Mouse (Mus musculus): ENCODE results near the gene Tsks. TPM values are rescaled to one million over a fixed set of nuclear protein-coding genes. Genes with fewer than 3 reads are reported as not detected.

Tsks gene
- polyA plus RNA-seq, 1 experiment from 2014 or later, result 0.07 TPM

GRCm38 (mm10) chr7:44928570-44928969 is 14.4 kb upstream of the Tsks start:
- peak overlapping the region; percentile 97 for H3K4me3 ChIP-seq (ENCODE audit: low read depth, low read length)
- no peak overlapping the region for H3K27ac ChIP-seq (ENCODE audit: low read depth, low read length)
- 0% methylated on average over 1 of the region's 1 CpGs for WGBS
- peaks cover 13% of the 10 kb centered on the region for H3K4me1 ChIP-seq (ENCODE audit: control insufficient read depth, insufficient read depth, low read length)
- DNase-seq (ENCODE audit: low spot score, missing footprints) (no peak), ATAC-seq (ENCODE audit: low FRiP score) (no peak)
- H3K9me3 ChIP-seq (ENCODE audit: control insufficient read depth, low read length), result no peaks in the 10 kb centered on the region
- peak overlapping the region; percentile 60 for H3K4me2 ChIP-seq
- peak overlapping the region; percentile 93 for H3K9ac ChIP-seq (ENCODE audit: low read length)
- H3K27me3 ChIP-seq (ENCODE audit: control insufficient read depth, insufficient read depth, low read length), result no peaks in the 10 kb centered on the region
- H3K36me3 ChIP-seq (ENCODE audit: control insufficient read depth, insufficient read depth, low read length), result 0 out of 2 replicates have a peak, but pooled peaks cover 3% of the 10 kb centered on the region

- no peaks in the 10 kb centered on the region for H3K36me3 ChIP-seq (ENCODE audit: control insufficient read depth, insufficient read depth, low read length)
- DNase-seq (ENCODE audit: low spot score, missing footprints) (peak; percentile 99), ATAC-seq (ENCODE audit: low FRiP score) (peak; percentile 100)
- peak within 1 kb of the TSS; percentile 60 for H3K4me2 ChIP-seq
- peaks cover 13% of the 10 kb centered on the region for H3K4me1 ChIP-seq (ENCODE audit: control insufficient read depth, insufficient read depth, low read length)
- no peaks in the 10 kb centered on the region for H3K27me3 ChIP-seq (ENCODE audit: control insufficient read depth, insufficient read depth, low read length)
- no peaks in the 10 kb centered on the region for H3K9me3 ChIP-seq (ENCODE audit: control insufficient read depth, low read length)
- H3K9ac ChIP-seq (ENCODE audit: low read length), result peak within 1 kb of the TSS; percentile 93
- H3K4me3 ChIP-seq (ENCODE audit: low read depth, low read length), result peak within 1 kb of the TSS; percentile 97
- H3K27ac ChIP-seq (ENCODE audit: low read depth, low read length), result peak within 1 kb of the TSS; percentile 91
- under 1% methylated on average over 84 of the region's 84 CpGs for WGBS
Measured at GRCm38 (mm10) chr7:44929204-44930151, 13.5 kb upstream of the Tsks start, which contains the start of gene Ap2a1. Gene Ap2a1 (minus strand): TSS chr7:44929496.

- ATAC-seq (ENCODE audit: low FRiP score) (no peak), DNase-seq (ENCODE audit: low spot score, missing footprints) (no peak)
Measured at GRCm38 (mm10) chr7:44938680-44939079, 4.3 kb upstream of the Tsks start.

GRCm38 (mm10) chr7:44949922-44950321 is 6.9 kb downstream of the Tsks start:
- Histone ChIP-seq H3K4me3 (ENCODE audit: low read depth, low read length) (no peak overlapping the region), H3K27me3 (ENCODE audit: control insufficient read depth, insufficient read depth, low read length) (peaks cover 21% of the 10 kb centered on the region), H3K9me3 (ENCODE audit: control insufficient read depth, low read length) (no peaks in the 10 kb centered on the region), H3K36me3 (ENCODE audit: control insufficient read depth, insufficient read depth, low read length) (no peaks in the 10 kb centered on the region), H3K4me1 (ENCODE audit: control insufficient read depth, insufficient read depth, low read length) (peaks cover 6% of the 10 kb centered on the region; the same call in 1 of the 2 replicates), H3K9ac (ENCODE audit: low read length) (no peak overlapping the region), H3K27ac (ENCODE audit: low read depth, low read length) (no peak overlapping the region), H3K4me2 (no peak overlapping the region)
- DNase-seq (ENCODE audit: low spot score, missing footprints) (no peak), ATAC-seq (ENCODE audit: low FRiP score) (no peak)
- WGBS, result 80% methylated on average over 6 of the region's 6 CpGs

More at GRCm38 (mm10) chr7:44938680-44939079, 4.3 kb upstream of the Tsks start:
- no peaks in the 10 kb centered on the region for H3K36me3 ChIP-seq (ENCODE audit: control insufficient read depth, insufficient read depth, low read length)
- no peak overlapping the region for H3K9ac ChIP-seq (ENCODE audit: low read length)
- H3K27ac ChIP-seq (ENCODE audit: low read depth, low read length), result no peak overlapping the region
- no peaks in the 10 kb centered on the region for H3K9me3 ChIP-seq (ENCODE audit: control insufficient read depth, low read length)
- WGBS, result 87% methylated on average over 4 of the region's 4 CpGs
- no peaks in the 10 kb centered on the region for H3K4me1 ChIP-seq (ENCODE audit: control insufficient read depth, insufficient read depth, low read length)
- H3K4me3 ChIP-seq (ENCODE audit: low read depth, low read length), result no peak overlapping the region
- no peak overlapping the region for H3K4me2 ChIP-seq
- H3K27me3 ChIP-seq (ENCODE audit: control insufficient read depth, insufficient read depth, low read length), result no peaks in the 10 kb centered on the region

- Histone ChIP-seq H3K27ac (ENCODE audit: low read depth, low read length) (no peak overlapping the region), H3K9me3 (ENCODE audit: control insufficient read depth, low read length) (no peaks in the 10 kb centered on the region), H3K36me3 (ENCODE audit: control insufficient read depth, insufficient read depth, low read length) (no peaks in the 10 kb centered on the region), H3K4me1 (ENCODE audit: control insufficient read depth, insufficient read depth, low read length) (peaks cover 6% of the 10 kb centered on the region; the same call in 1 of the 2 replicates), H3K27me3 (ENCODE audit: control insufficient read depth, insufficient read depth, low read length) (peaks cover 21% of the 10 kb centered on the region), H3K9ac (ENCODE audit: low read length) (peak overlapping the region; percentile 72), H3K4me3 (ENCODE audit: low read depth, low read length) (peak overlapping the region; percentile 41), H3K4me2 (peak overlapping the region; percentile 82)
- WGBS, result under 1% methylated on average over 10 of the region's 10 CpGs
- peak; percentile 56 for ATAC-seq (ENCODE audit: low FRiP score)
- DNase-seq (ENCODE audit: low spot score, missing footprints), result no peak
Measured at GRCm38 (mm10) chr7:44951960-44952359, 9.0 kb downstream of the Tsks start.

- peak; percentile 89 for ATAC-seq (ENCODE audit: low FRiP score)
- peak; percentile 98 for DNase-seq (ENCODE audit: low spot score, missing footprints)
- Histone ChIP-seq H3K9ac (ENCODE audit: low read length) (peak overlapping the region; percentile 72), H3K4me2 (peak overlapping the region; percentile 82), H3K27me3 (ENCODE audit: control insufficient read depth, insufficient read depth, low read length) (peaks cover 21% of the 10 kb centered on the region), H3K4me1 (ENCODE audit: control insufficient read depth, insufficient read depth, low read length) (peaks cover 6% of the 10 kb centered on the region; the same call in 1 of the 2 replicates), H3K36me3 (ENCODE audit: control insufficient read depth, insufficient read depth, low read length) (no peaks in the 10 kb centered on the region), H3K4me3 (ENCODE audit: low read depth, low read length) (peak overlapping the region; percentile 41), H3K9me3 (ENCODE audit: control insufficient read depth, low read length) (no peaks in the 10 kb centered on the region), H3K27ac (ENCODE audit: low read depth, low read length) (no peak overlapping the region)
- 8% methylated on average over 24 of the region's 24 CpGs for WGBS
Measured at GRCm38 (mm10) chr7:44952611-44953306, 9.8 kb downstream of the Tsks start.

GRCm38 (mm10) chr7:44953561-44953960 is 10.6 kb downstream of the Tsks start:
- no peak for DNase-seq (ENCODE audit: low spot score, missing footprints)
- no peak overlapping the region for H3K4me2 ChIP-seq
- no peaks in the 10 kb centered on the region for H3K36me3 ChIP-seq (ENCODE audit: control insufficient read depth, insufficient read depth, low read length)
- peaks cover 21% of the 10 kb centered on the region for H3K27me3 ChIP-seq (ENCODE audit: control insufficient read depth, insufficient read depth, low read length)
- no peak for ATAC-seq (ENCODE audit: low FRiP score)
- 56% methylated on average over 14 of the region's 14 CpGs for WGBS
- H3K9me3 ChIP-seq (ENCODE audit: control insufficient read depth, low read length), result no peaks in the 10 kb centered on the region
- H3K4me1 ChIP-seq (ENCODE audit: control insufficient read depth, insufficient read depth, low read length), result peaks cover 6% of the 10 kb centered on the region; the same call in 1 of the 2 replicates
- no peak overlapping the region for H3K4me3 ChIP-seq (ENCODE audit: low read depth, low read length)
- no peak overlapping the region for H3K9ac ChIP-seq (ENCODE audit: low read length)
- no peak overlapping the region for H3K27ac ChIP-seq (ENCODE audit: low read depth, low read length)

- H3K36me3 ChIP-seq (ENCODE audit: control insufficient read depth, insufficient read depth, low read length), result 0 out of 2 replicates have a peak, but pooled peaks cover 2% of the 10 kb centered on the region
- H3K4me2 ChIP-seq, result no peak overlapping the region
- no peak overlapping the region for H3K4me3 ChIP-seq (ENCODE audit: low read depth, low read length)
- H3K27me3 ChIP-seq (ENCODE audit: control insufficient read depth, insufficient read depth, low read length), result peaks cover 21% of the 10 kb centered on the region
- H3K4me1 ChIP-seq (ENCODE audit: control insufficient read depth, insufficient read depth, low read length), result peaks cover 6% of the 10 kb centered on the region; the same call in 1 of the 2 replicates
- no peak for DNase-seq (ENCODE audit: low spot score, missing footprints)
- H3K9me3 ChIP-seq (ENCODE audit: control insufficient read depth, low read length), result no peaks in the 10 kb centered on the region
- no peak overlapping the region for H3K9ac ChIP-seq (ENCODE audit: low read length)
- WGBS, result 76% methylated on average over 12 of the region's 12 CpGs
- no peak for ATAC-seq (ENCODE audit: low FRiP score)
- H3K27ac ChIP-seq (ENCODE audit: low read depth, low read length), result no peak overlapping the region
Measured at GRCm38 (mm10) chr7:44954091-44954885, 11.3 kb downstream of the Tsks start.
